Mouse (Mus musculus): ENCODE results near the gene Mnat1.
"Not testable (repeated sequence)": the region's sequence is repeated elsewhere in the genome, so short reads cannot be mapped to it uniquely, and the experiment has no call there.

Mnat1 gene

DNA sequence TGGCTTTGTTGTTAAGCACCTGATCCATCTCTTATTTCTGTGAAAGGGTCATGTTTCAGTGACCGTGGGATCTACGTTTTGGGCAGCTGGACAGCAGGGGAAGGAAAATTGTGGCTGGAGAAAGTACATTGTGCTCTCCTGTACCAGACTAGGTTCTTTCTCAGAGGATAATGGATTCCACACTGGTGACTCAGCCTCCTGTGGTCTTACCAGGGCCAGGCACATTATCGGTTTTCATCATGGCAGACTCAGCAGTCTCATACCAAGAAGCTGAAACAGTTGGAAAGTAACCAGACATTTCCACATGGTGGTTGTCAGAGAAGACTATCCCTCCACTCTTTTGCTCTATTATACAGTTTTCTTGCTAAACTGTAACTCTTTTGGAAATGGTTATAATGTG lies 23.7 kb downstream of the Mnat1 start:
- no peak for DNase-seq (ENCODE audit: low spot score)

DNA sequence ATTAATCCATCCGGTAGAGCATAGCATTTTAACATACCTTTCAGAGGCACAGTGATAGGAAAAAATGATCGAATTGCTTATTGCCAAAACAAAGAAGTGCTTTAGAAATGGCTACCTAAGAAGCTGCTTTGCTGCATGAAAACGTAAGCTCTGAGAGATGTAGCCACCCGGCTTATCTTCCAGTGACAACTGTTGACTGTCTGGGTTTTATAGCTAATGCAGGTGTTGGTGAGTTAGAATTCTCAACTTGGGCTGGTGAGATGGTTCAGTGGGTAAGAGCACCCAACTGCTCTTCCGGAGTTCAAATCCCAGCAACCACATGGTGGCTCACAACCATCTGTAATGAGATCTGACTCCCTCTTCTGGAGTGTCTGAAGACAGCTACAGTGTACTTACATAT lies 27.5 kb downstream of the Mnat1 start:
- not testable (repeated sequence) for DNase-seq (ENCODE audit: low spot score)

DNA sequence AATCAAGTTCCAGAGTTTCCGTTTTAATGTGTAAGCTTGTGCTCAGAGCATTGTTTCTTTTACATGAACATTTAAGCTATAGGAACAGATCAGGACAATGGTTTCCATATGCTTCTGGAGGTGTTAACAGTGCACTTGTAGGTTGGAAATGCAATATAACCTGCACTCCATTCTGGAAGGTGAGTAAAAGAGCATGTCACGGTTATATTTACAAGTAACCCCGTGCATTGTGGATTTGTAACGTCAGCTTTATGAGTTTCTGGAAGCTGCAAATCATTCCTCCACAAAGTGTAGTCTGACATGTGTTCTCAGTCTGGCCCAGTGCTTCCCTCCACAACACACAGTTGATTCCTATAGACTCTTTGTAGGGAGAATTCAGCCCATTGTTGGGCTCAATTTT lies 30.6 kb downstream of the Mnat1 start:
- no peak for DNase-seq (ENCODE audit: low spot score)

DNA sequence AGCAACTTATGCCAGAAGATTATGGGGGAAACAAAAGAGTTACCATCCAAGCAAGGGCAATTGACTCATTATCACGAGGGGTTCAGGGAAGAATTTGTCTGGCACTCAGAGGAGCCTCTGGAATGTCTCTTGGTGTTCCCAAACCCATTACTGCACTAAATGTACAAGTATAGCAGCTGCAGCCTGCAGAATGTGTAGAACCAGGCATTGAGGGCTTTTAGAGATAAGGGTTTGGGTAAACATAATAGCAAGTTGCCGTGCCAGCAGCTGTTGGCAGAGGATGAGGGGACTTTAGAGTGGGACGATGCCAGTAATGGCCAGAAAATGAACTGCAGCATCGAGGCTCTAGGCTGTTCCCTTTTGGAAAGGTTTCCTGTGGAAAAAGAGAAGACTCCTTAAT lies 36.8 kb downstream of the Mnat1 start:
- no peak for DNase-seq (ENCODE audit: low spot score)

DNA sequence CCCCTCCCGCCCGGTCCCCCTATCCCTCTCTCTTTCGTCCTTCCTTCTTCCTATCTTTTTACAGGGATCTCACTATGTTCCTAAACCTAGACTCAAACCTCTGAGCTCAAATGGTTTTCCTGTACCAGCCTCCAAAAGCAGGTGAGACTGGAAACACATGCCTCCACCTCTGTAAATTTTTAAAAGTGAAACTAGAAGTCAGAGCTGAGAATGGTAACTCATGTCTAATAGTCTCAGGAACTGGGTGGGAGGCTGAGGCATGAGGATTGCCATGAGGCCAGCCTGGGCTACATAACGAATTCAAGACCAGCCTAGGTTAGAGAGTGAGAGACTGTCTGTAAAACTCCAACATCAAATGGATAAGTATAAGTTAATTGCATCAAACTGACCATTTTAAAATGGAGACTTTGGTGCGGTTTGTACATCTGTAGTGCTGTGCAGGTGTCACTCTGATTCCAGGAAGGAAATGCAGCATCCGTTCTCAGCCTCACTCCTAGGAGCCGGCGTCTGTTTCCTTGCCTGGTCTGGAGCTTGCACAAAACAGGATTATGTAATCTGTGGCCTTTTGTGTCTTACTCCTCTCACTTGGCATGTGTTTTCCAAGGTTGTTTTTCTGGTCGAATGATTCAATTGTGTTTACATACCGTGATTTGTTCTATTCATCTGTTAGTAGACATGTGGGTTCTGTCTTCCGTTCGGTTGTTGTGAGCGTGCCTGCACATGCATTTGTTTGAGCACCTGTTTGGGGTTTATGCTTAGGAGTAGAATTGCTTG lies 39.1 kb downstream of the Mnat1 start:
- DNase-seq (ENCODE audit: low spot score) = peak; percentile 6

DNA sequence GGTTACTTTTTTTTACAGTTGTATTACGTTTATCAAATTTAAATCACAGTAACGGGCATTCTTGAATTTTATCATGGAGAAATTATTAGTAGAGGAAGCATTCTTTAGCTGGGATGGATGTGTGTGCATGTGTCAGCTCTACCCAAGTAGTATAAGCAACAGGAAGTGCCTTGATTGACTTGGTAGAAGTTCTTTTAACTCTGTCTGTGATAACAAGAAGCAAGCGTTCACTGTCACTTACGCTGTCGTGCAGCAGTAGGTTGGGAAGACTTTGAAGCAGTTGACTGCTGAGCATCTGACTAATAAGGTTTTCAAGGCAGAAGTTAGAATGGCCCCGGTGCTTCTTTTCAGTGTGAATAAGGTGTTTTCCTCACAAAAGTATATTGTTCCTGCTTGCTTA lies 47.3 kb downstream of the Mnat1 start:
- no peak for DNase-seq (ENCODE audit: low spot score)

DNA sequence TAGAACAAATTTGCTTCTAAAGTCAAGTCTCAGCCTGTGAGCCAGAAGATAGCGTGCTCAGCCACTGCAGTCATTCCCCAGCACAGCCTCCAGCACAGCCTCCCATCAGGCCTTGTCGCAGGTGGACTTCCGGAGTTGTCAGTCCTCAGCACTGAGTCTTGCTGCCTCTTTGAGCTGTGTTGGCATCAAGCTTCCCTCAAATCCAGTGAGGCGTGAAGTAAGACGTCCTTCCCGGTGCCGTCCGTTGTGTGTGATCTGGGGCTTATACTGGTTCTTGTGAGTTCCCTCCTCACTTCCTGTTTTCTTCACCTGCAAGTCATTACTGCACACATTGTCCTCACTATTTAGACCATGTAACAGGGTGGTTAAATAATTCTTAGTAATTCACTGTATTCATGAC lies 60.4 kb downstream of the Mnat1 start:
- no peak for DNase-seq (ENCODE audit: low spot score)

DNA sequence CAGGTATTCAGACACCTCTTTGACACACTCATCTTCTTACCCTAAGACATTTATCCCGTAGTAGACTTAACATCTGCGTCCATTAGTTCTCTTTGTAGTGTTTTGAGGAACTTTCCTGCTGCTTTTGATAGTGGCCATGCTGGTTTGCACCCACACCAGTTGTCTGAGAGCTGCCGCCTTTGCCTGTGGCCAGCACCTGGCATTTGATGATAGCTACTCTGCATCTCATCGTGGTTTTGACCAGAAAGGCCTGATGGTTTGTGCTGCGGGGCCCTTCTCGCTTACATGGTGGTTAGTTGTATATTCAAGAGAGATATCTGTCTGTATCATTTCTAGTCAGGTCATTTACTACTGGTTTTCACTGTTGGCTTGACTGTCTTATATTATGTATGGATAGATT lies 73.8 kb downstream of the Mnat1 start:
- no peak for DNase-seq (ENCODE audit: low spot score)

DNA sequence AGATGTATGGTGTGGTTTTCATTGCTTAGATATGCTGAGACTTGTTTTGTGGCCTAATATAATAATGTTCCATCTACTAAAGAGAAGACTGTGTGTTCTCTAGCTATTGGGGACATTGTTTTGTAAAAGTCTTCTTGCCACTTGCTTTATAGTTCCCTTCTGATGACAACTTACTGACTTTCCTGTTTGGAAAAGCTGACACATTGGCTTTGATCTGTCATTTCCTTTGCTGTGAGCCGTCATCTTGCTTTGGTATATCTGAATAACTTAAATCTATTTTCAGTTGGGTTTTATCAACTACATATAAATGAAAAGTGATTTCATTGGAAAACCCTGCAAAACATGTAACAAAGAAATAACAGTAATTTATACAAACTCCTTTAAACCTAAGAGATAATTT lies 74.9 kb downstream of the Mnat1 start:
- no peak for DNase-seq (ENCODE audit: low spot score)

DNA sequence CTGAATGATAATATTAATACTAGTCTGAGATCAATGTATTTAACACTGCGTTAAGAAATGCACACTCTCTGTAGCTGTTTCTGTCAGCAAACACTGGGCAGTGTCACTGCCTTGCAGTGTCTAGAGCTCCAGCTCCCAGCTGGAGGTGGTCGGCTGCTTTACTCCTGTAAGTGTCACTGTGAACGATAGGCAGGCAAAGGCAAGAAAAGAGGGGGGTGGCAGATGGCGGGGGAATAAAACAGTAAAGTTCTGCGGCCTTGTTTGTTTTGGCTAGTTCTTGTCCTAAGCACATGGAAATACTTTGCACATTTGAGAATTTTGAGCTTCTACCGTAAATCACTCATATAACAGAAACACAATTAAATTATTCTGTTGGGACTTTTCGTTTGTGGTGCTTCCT lies 75.9 kb downstream of the Mnat1 start:
- no peak for DNase-seq (ENCODE audit: low spot score)

DNA sequence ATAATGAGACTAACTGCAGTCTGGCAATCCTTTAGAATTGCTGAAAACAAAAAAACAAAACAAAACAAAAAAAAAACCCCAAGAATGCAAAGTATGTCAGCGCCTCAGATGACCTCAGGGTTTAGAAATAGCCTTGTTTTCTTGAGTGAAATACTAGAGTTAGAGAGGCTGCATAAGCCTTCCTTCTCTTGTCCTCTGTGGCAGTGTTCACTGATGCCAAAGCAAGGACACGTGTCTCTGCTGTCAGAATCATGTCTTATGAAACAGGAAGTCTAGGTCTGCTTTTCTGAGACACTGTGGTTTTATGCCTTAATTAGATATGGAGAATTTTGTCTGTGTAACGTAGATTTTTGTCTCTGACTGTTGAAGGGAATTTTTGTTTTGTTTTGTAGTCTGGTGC lies 78.1 kb downstream of the Mnat1 start:
- DNase-seq (ENCODE audit: low spot score) = no peak

DNA sequence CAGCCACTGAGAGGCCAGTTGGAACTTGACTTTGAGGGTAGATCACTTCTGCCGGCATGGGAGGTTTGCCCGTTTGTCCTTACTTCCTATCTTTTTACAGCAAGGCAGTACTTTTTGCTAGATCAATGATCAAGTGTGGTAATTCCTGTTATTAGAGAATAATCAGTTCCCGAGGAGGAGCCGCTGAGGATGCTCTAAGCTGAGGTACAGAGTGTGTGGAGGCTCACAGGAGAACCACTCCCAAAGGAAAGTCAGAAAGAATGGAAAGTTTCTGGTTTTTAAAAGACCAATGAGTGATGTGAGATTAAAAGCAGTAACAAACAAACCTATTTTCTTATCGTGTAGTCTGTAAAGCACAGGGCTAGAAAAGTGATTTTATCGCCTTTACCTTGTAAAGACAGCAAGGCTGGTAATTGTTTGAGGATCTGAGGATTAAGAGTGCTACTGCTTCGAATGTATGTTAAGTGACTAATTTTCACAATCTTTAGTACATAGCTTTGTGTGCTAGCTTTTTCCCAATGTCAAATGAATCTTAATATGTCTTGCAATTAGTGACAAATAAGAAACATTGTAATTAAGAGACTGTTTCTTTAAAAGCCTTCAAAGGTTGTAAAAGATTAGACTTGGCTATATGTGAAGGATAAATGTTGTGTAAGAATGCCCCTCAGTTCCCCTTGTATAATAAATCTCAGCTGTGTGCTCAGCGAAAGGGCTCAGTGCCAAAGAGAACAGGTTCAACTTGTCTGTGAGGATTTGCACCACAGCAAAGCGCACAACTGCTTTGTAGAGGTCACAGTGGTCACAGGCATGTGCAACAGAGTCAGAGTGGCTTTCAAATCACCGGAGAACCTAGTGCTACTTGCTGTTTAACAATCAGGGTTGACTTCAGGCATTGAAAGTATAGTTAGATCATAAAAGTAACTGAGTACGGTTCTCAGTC lies 82.5 kb downstream of the Mnat1 start:
- DNase-seq (ENCODE audit: low spot score) = no peak

DNA sequence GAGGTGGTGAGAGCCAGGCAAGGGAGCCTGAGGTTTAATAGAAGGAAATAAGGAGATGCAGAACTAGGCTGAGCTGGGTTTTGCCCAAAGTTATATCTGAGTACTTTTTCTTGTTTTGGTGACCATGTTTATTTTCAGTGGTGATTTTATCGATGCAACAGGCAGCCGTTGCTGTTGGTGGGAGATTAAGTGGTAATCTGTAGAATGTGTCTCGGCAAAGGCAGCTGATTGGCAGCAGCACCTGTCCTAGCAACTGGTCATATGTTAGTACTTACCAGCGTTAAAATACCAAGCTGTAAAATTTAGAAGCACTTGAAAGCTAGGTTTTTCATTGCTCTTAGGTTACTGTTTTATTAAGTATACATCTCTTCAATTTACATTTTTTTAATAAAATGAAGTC lies 83.5 kb downstream of the Mnat1 start:
- DNase-seq (ENCODE audit: low spot score) = no peak

DNA sequence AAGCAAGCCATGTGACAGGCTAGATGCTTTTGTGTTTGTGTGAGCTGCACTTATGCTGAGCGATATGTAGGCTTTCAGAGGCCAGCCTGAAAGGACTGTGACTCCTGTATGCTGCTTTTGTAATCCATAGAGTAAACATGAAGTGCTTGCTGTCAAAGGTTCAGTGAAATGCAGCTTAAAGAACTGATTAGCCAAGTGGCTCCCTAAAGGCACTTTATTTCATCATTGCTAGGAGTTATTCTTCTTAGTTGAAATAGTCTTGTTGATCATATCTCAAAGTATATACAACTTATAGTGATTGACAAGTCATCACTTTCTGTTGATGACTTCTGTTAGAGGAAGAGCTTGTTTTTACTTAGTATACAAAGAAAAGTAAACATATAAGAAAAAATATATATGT lies 83.9 kb downstream of the Mnat1 start:
- DNase-seq (ENCODE audit: low spot score) = no peak

DNA sequence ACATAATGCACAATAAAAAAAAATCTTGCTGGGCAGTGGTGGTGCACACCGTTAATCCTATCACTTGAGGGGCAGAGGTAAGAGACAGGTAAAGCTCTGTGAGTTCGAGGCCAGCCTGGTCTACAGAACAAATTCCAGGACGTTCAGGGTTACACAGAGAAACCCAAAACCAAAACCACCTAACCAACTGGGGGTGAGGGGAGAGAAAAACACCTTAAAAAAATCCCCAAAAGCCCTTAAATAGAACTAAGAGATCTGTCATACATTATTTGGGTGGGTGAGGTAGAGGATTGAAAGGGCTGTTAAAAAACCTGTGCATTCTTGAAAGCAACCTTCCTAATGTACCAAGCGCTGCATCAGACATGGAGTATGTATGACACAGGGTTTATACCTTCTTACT lies 85.0 kb downstream of the Mnat1 start:
- DNase-seq (ENCODE audit: low spot score) = no peak

DNA sequence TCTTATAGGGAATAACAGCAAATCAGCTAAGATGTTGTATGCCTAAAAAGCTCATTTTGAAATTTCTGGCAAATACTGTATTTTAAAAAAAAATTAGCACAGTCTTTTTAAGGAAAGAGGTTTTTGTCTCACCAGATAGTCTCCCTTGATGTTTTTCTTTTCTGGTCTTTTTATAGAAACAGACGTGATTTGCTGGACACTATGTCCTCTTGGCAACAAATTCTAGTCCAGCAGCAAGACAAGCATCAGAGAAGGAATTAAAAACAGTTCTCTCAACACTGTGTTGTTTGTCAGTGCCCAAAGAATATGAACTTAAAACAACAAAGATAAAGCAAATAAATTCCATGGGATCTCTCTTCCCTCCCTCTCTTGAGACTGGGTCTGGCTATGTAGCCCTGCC lies 85.6 kb downstream of the Mnat1 start:
- no peak for DNase-seq (ENCODE audit: low spot score)

DNA sequence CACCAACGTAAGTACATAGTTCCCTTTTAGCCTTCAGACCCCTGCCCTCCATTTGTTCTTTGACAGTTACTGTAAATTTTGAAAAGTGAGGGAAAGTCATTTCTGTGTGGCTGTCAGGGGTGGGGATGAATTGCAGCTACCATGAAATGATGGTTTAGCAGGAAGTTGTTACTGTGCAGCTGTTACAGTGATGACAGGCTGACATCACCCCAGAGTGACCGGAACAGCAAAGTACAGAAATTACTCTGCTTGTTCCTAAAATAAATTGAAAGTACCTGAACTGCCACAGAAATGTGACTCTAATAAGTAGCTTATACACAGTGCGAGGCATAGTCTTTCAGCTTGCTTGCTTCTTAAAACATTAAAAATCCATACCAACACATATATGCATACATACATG lies 86.9 kb downstream of the Mnat1 start:
- DNase-seq (ENCODE audit: low spot score) = no peak

DNA sequence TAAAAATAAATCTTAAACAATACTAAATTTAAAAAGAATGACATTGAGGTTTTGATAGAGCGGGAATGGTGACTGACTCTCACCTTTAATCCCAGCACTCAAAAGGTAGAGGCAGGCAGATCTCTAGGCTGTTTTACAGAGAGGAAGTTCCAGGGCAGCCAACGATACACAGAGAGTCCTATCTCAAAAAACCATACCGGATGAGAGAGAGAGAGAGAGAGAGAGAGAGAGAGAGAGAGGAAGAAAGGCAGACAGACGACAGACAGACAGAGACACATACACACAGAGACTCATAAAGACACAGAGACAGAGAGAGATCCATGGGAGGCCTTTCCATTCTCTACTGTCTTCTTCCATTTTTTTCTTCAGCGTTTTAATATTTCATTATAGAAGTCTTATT lies 92.3 kb downstream of the Mnat1 start:
- no peak for DNase-seq (ENCODE audit: low spot score)

DNA sequence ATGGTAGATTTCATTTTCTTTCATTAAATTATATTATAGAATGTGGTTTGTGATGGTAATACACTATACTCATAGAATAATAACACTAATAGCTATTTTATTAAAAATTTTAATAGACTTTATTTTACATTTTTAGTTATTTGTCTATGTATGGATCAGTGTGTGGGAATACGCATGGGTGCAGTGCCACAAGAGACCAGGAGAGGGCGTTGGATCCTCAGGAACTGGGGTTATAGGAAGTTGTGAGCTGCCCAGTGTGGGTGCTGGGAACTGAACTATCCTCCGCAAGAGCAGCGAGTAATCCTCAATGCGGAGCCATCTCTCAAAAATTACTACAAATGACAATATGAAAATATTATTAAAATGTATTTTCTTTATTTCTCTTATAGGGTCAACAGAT lies 95.1 kb downstream of the Mnat1 start:
- no peak for DNase-seq (ENCODE audit: low spot score)

DNA sequence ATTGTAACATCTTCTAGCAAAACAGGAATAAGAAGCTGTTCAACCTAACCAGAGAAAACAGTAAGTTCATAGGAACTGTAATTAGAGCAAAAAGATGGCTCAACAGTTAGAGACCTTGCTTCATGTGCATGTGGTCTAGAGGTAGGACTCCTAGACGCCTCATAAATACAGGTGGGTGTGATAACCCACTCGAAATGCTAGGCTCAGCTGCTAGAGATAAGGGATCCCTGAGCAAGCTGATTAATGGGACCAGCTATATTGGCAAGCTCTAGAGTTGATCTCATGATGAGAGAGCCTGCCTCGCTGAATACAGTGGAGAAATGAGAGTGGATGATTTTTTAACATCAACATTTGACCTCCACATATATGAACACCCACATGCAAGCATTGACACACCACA lies 97.7 kb downstream of the Mnat1 start:
- no peak for DNase-seq (ENCODE audit: low spot score)

DNA sequence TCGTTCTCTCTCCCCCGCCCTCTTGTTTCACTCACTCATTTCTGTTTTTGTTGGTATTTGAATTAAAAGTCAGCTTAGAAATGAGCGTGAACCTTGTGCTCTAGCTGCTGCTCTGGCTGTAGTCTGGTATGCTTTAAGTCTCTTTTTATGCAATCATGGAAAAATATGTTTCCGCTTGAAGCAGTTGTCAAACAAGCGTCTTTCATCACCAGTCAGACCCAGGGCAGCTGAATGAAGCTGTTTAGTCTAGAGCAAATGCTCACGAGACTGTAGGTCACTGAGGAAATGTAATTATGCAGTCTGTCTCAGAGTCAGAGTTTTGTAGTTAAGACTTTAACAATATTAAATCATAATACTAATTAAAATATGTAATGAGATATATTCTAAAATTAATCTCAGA lies 100.4 kb downstream of the Mnat1 start:
- DNase-seq (ENCODE audit: low spot score) = no peak

DNA sequence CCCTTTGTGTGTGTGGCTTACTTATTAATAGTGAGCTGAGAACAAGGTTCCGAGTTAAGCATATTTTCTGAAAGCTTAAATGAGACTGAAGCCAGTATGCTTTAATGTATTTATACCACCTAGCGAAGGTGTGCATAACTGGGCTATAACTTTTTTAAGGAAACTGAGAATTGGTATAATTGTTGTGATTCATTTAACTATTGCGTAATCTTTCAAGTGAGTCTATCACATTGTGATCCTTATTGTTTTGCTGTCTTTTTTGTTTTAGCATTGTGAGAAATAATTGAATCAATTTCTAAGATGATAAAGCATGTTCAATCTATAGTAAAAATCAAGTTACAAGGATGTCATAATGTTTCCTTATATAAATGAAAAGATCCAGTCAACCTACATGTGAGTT lies 104.9 kb downstream of the Mnat1 start:
- DNase-seq (ENCODE audit: low spot score) = no peak

DNA sequence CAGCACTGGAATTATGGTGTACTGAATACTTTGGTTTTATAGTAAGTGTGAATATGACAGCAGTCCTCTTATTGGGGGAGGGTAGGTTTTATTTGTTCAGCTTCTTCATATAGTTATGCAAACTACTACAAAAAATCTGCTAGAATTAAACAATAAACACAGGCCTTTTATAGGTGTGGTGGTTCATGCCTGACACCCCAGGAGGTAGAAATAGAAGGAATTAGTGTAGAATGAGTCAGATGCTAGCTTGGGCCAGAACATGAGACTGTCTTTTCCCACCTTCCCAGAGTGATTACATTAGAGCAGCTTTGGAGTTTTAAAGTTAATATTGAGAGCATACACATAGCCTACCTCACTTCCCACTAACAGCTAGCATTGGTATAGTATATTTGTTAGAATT lies 106.7 kb downstream of the Mnat1 start:
- no peak for DNase-seq (ENCODE audit: low spot score)

DNA sequence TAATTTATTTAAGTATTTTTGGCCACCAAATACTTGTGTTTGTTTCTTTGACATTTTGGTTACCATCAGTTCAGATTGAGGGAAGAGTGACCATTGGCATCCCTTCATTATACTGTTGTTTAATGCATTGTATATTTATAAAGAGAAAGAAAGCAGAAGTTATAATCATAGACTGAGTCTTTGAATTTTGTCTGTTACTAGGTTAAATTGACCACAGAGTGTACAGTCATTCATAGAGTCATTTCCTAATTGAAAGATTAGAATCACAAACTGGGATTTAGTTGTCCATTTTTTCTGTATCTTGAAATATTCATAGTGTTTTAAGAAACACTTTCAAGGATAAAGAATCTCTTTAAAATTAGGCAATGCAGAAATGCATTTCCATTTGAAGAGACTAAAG lies 108.0 kb downstream of the Mnat1 start:
- DNase-seq (ENCODE audit: low spot score) = no peak

All from layer of hippocampus, adult 11-12 months (tissue).